Mouse (Mus musculus): Measurements from ENCODE around the gene Zic1.

Zic1 gene

DNA sequence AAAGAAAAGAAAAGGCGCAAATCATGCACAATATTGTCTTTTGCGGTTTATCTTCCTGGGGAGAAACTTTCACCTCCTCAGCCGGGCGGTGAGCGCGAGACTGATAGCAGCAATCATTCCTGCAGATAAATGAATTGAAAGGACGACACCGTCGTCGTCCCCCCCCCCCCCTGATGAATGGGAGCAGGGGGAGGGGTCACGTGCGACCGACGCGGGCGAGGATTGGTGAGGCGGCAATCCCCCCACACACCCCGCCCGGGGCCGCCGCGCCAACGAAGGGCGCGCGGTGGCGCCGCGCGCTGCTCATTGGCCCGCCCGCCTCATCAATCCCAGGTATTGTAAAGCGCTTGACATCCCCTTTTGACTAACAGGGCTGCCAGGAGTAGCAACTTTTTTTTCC, at the start of gene Zic1:
TSS of gene Zic1 (minus strand) at position 147 of the 400 bp plus-strand sequence.
- in situ Hi-C loops (cut with MboI, MseI) = no loop called here

DNA sequence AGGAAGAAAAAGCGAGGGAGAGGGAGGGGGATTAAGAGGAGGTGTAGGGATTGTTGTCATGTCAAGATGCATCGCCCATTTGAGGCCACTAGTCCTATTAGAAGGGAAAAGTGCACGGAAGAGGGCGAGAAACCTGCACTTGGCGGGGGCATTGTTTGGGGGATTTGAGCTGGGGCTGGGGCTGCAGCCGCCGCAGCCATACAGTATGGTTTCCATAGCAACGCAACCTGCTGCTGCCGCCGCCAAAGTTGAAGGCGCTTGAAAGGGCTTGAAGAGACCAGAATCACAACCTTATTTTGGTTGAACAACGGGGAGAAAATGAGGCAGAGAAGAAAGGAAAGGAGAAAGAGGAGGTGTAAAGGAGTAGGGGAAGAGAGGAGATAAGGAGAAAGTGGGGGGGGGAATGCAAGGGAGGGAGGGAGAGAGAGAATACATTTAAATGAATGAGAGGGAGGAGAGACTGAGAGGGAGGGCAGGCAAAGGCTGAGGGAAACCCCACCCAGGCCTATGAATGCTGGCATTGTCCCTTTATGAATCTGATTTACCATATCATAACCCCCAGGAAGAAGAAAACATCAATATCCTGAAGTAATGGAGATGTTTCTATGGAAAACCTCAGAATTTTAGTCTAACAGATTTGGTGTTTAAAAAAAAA, 48.5 kb upstream of the Zic1 start:
- in situ Hi-C loops (cut with MboI, MseI) = no loop called here

DNA sequence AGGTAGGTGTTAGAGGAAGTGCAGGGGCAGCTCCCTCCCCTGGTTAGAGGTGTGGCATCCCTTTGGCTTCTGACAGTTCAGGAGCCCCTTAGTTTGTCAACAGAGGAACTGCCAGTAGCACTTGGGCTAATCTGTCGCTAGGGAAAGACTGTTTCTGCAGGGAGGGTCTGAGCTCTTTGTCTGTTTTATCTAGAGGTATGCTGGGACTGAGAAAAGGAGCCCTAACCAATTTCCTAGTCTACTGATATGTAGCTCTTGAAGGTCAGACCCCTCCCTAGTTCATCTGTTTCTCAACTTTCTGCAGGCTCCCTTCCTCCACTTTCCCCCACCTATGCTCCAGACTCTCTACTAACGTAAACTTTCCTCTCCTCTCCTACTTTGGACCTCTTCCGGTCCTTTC, 44.2 kb upstream of the Zic1 start:
- in situ Hi-C loops (cut with MboI, MseI) = no loop called here

DNA sequence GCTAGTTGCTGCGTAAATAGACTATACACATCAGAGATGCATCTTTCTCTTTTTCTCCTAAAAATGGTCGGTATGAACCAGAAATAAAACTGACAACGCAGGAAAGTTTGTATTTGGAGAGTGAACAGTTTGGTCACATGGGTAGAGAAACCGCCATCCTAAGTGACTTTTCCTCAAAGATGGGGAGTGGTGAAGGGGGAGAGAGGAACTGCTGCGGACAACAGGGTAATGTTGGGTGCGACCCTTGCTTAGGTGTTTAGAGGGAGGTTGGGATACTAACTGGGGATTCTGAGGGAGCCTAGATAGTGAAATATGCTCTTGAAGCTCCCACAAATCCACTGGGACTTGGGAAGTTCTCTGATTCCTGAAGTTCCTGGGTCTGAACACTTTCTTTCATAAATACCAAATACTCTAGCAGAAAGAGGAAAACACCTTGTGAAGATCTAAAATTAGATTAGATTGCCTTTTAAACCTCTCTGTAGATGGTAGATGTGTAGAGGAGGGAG, 40.7 kb upstream of the Zic1 start:
- in situ Hi-C loops (cut with MboI, MseI) = no loop called here

DNA sequence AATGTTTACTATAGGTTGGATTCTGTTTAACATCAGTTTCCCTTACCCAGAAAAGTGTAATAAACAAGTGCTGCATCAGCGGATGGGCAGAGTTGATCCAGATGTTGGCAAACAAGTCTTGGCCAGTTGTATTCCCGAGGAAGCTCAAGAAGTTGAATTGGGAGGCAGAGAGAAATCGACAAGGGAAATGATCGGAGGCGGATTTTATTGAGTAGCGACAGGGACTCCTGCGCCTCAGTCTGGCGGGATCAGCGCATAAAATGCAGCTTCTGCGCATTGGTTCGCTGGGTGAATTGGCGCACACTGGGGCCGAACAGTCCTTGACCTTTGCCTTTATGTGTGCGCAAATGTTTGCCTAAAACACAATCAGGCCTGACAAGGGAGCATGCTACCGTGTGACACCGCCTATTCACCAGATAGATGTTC, 40.2 kb upstream of the Zic1 start:
- in situ Hi-C loops (cut with MboI, MseI) = no loop called here

DNA sequence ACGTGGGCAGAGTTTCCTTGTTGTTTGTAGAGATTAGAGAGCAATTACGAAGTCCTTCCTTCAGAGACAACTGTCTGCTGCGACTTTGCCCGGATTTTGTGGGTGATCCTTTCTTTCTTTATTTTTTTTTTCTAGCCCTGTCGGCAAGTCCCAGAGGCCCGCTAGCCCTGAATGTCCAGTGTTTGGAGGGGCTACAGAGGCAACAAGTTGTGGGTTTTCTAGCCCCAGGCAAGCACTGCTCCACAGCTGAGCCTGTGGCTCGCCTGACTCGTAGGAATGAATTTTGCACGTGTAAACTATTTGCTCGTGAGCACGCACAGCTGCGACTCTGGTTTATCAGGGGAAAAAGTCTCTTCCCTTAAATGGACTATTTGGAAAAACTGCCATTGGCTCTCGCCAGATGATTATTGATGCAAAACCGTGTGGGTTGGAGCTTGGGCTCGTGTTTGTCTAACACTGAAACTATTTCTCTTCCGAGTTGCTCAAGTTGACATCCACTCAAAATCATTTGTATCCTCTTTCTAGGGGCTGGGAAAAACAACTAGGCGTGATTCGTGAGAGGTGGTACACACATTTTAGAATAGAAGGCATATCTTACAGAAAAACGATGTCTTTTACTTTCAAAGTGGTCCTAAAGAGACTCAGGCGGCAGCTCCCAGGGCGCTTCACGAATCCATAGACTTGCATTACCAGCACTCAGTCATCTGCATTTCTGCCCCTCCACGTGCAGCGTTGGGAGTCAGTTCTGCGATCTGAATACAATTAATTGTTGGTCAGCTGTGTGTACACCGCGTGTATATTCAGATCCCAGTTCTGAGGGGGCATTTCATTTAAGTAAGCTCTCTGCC, 39.5 kb upstream of the Zic1 start:
- in situ Hi-C loops (cut with MboI, MseI) = no loop called here

DNA sequence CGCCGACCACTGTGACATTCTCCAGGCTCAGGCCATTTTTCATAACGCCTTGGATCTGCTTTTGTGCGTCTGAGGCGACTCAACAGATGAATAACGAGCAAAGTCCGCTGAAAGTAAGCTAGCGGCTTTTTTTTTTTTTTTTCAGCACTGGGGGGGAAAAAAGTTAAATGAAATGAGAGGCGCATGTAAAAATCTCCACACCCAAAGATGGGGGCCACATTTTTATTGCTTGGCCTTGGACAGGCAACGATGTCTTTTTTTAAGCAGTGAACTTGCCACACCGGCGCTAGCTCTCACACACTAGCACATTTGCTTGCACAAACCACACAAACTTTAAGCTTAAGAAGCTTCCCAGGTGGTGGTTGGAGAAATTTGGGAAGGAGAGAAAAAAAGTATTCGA, 38.6 kb upstream of the Zic1 start:
- in situ Hi-C loops (cut with MboI, MseI) = no loop called here

DNA sequence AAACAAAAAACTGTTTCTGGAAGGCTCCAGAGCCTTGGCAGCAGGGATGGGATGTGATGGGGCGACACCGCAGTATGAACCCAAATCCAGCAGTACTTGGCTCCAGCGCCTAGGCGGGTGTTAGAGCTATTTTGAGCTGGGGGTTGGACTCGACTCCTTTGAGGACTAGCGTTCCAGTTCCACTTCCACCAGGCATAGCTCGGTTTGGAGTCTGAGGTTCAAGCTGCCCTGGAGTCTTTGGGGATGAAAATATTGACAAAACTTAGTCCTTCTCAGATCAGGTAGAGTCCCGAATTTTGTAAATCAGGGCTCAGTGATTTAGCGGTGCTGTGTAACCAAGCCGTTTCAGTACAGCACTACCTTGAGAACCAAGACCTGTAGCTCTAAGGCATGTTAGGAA, 35.9 kb upstream of the Zic1 start:
- in situ Hi-C loops (cut with MboI, MseI) = no loop called here

DNA sequence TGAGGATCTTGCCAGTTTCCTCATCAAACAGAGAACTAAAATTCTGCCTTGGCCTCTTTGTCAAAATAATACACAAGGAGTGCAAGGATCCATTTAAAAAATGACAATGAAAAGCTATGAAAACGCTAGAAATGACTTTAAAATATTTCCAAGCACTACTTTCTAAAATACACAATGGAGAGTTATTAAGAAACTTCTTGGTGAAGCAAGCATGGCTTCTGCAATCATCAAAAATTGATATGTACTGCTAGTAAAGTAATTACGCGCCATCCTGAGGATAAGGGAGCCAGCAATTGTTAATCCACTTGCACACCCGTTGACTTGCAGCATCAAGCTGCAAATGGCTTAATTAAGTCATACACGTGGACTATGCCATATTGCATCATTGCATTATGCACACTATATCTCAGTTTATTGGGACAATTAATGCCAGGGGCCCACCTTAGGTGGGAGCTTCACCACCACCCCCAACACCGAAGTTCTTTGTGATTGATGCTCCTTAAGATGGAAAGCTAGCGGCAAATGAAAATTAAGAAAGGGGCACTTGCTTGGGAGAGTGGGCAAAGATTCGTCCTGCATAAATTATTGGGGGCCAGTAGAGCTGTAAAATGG, 35.0 kb upstream of the Zic1 start:
- in situ Hi-C loops (cut with MboI, MseI) = no loop called here

DNA sequence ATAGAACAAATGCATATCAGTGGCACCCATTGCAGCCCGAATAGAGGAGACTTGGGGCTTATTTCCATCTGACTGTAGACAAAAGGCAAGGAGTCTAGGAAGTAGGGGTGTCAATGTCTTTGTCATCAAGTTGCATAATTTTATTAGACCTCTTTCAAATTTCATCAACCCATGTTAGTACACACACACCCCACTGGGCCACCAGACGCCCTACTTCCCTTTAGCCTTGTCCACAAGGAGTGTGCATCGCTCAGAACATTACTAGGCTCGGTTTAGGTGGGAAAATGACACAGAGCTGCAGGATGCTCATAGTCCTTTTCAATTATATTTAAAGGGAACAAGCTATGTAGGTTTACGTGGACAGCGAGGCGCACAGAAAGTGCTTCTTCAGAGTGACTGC, 34.4 kb upstream of the Zic1 start:
- in situ Hi-C loops (cut with MboI, MseI) = no loop called here

DNA sequence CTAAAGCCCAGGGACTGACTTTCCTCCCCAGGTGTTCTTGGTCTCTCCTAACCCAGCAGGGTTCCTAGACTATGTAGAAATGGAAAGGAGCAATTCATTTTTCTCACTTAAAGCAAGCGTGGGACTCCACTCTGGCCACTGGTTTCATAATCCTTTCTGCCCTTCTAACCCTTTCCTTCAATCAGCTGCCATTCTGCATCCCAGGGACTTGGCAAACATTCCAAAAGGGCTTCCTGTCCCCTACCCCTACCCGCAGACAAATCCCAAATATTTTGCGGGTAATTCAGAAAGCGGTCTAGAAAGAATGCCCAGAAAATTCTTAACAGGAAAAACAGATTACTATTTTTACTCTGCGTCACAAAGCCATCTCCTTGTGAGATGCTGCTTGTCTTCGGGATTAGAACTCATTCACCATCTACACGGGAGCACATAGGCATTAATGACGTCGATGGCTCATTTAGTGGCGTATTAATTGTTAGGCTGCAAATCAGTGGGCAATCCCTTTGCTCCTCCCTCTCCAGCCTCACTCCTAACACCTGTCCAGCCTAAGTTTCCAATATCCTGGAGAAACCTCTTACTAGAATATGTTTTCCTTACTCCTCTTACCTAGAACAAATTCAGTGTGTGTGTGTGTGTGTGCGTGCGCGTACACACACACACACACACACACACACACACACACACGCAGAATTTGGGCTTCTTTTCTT, 29.6 kb upstream of the Zic1 start:
- in situ Hi-C loops (cut with MboI, MseI) = no loop called here

DNA sequence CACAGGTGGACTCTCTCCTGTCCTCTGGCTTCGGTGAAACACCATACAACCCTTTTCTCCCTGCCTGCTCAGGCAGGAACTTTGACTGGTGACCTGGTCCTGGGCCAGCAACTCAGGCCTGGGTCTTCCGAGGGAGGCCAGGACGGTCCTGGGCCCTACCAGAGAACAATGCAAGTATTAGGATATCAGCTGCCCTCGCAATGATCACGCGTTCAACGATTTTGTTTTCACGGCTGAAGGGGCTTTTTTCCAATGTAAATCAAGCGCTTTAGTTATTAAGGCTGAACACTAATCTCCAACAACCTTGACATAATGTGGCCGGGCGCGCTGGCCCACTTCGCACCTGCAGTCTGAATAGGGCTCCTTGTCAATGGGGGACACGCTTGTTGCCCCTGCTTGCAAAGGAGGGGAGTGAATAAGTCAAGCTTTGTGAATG, 28.6 kb upstream of the Zic1 start:
- in situ Hi-C loops (cut with MboI, MseI) = no loop called here

DNA sequence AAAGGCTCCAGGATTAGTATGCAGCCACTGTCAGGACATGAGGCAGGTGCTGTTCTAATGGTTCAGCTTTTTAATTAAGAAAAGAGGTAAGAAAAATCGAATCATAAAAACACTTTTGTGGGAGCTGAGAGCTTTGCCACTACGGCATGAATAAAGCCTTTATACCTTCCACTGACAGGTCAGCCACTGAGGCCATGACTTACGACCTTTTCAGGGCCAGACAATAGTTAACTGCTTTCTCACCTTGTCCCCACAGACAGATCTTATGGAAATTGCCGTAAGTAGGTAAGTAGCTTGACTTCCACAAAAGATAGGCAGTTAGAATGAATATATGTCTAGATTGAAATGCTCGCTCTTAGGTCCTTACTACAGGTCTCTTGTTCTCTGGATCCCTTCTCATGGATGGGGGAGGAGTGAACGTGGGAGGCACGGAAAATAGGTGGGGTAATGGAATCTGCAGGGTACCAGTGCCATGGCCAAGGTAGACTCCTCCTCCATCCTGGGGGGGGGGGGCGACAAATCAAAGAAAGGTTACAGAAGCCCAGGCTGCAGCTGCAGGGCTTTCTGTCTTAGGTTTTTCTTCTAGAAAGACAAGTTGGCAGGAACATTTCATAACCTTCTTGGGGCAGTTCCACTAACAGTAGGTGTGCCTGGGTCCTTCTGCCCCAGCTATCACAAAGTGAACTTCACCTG, 27.9 kb upstream of the Zic1 start:
- in situ Hi-C loops (cut with MboI, MseI) = no loop called here

DNA sequence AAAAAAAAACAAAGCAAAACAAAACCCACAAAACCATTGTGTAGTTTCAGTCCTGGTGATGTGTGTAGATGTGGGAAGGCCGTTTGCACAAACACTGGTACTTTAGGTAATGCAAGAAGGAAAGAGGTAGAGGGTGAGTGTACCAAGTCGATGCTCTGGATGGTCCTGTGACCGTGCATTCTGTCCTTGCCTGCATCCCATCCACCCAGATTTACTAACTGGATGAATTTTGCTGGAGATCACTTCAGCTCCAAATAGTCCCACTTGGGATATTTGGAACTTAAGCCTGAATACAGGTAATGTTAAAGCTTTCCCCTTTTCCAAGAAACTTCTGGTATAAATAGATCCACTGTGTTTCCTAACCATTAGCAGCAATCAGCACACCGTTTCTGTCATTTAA, 22.6 kb upstream of the Zic1 start:
- in situ Hi-C loops (cut with MboI, MseI) = no loop called here

DNA sequence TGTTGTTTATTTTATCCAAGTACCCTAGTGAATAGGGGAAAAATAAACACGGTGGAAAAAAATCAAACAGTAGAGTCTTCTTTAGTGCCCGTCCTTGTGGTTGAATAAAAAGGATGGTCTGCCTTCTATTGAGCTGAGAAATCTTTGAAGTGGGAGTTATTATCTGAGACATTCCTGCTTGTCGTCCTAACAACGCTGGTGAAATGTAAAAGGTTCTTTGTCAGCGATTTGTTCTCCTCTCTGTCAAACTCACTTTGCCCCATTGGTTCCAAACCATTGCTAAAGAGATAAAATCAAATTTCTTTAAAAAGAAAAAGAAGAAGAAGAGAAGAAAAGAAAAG, 22.1 kb upstream of the Zic1 start:
- in situ Hi-C loops (cut with MboI, MseI) = no loop called here

DNA sequence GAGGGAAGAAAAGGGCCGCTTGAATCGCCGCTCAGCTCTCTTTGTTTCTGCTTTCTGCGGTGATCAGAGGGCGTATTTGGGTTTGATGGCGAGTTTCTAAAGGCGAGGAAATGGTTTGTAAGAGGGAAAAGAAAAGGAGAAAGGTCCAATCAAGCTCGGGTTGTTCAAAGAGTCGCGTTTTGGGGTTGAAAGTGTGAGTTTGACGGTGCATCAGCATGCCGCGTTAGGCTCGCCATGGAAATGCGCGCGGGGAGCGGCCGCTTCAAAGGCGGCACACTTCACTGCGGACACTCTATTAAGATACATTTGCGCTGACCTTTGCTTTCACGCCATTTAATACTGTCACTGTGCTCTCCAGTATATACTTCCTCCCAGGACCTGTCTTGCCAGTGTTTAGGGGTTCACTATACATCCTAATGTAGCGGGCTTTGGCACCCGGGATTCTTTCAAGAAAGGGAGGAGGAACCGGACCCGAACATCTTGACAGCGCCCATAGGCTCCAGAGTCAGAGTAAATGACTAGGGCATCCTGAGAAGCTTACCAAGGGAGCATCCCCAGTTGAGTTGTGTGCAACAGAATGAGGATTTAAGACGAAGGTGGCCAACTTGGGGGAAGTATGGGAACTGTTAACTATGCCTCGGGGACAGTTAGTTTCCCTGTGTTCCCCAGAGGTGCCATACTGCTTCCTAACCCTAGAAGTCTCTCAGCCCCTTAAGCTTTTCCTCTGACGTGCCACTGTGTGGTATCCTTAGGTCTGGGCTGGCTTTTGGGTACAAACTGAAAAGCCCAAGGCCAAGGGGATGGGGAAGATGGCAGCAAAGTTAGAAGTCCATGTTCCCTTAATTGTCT, 21.5 kb upstream of the Zic1 start:
- in situ Hi-C loops (cut with MboI, MseI) = no loop called here

DNA sequence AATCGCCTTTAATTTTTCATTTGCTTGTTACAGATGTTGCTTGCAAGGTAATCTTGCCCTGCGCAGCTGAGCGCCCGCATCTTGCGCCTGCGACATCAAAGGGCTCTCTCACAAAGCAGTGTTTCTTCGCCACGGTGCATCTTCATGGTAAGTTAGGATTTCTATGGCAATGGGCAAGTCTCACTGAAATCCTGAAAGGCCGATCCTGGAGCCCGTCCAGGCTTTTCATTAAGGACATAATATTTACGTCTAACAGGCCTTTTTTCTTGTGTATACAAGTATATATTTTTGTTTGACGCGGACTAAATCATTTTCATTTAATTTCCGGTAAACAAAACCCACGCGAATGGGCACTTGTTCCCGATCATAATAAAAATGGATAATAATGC, 20.9 kb upstream of the Zic1 start:
- in situ Hi-C loops (cut with MboI, MseI) = no loop called here

DNA sequence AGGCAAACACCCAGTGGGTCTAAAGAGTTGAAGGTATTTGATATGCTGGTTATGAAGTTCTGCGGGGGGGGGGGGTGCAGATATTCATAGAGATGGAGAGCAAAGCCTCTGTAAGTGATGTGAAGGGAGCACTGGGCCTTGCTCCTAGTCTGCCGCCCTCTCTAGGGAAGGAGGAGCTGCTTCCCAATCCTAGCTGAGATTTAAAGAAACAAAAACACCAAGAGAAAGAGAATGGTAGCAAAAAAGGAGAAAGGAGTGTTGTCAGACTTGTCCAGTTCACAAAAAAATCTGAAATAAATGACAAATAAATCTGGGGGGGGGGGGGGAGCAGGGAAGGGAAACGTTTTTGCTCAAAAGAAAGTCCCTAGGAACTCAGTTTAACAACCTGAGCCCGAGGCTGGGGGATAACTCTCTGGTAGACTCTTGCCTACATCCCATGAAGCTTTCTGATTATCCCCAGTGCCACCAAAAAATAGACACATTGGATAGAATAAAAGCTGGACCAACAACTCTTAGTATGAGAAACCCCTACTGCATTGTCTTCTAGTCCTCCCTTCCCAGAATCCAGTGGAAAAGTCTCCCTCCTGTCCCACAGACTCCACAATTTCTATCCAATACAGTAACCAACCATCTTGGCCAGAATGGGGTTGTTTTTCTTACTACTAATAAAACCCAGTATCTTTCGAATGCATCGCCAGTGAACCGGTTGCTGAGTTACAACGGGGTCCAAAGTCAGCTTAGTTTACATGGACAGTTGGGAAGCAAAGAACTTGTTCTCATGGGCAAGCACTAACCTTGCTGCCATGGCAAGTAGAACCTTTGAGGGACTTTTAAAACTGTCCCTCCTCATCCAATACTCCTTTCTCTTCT, 20.2 kb upstream of the Zic1 start:
- in situ Hi-C loops (cut with MboI, MseI) = no loop called here

DNA sequence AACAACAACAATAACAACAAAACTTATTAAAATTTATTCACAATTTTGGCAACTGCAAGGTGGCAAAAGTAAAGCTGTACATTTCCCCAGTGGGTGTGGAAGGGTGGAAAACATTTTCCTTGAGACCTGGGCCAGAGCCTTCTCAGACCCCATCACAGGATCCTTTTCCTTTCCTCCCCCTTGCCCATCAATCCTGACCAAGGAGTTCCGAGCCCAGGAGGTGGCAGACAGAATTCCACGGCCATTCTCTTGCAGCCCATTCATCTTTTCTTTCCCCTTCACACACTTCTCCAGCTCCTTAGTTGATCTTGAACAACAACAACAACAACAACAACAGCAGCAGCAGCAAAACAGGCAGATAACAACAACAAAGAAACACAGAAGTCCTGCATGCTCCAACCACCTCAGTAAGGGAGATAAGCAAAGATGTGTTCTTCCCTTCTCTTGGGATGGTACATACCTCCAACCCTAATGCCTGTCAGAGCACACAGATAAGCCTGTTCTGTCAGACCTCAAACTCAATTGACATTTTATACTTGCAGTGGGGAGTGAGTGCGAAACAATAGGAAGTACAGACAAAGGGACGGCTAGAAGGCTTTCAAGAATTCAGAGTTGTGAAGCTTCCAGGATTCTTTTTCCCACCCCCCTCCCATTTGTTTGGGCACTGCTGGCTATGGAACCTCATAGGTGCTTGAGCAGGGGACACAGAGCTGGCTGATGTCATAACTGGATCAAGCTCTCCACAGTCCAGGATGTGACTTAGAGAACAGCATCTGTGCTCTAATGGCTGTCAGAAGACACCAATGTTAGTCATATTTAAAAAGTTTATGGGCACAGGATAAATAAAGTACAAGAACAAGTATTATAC, 19.3 kb upstream of the Zic1 start:
- in situ Hi-C loops (cut with MboI, MseI) = no loop called here
